Mouse (Mus musculus) T-helper 2 cell (primary cell): ENCODE data around the gene Atf3.

Experiments
- in situ Hi-C: fragments of 300-600 bp; cut with MboI, MseI; formaldehyde crosslinking; loops from one replicate; pipeline ENCODE4 v1.15.1; 2025; ENCODE audit warnings: high pct_unique_total_duplicates

Atf3 gene

DNA sequence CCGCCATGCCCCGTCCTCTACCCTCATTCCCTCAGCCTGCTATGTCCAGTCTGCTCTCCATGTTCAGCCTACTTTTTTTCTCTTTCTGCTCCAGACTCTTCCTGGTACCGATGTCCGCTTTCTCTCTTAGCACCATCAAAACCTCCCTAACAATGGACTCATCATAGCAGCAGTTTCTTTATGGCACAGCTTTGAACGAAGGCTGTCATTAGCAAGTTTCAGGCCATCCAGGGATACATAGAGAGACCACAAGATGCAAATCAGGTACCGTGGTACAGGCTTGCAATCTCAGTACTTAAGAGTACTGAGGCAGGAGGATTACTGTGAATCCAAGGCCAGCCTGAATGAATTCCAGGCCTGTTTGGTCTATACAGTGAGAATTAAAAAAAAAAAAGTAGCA, 25.1 kb downstream of the Atf3 start:
- in situ Hi-C loops = no loop called here

DNA sequence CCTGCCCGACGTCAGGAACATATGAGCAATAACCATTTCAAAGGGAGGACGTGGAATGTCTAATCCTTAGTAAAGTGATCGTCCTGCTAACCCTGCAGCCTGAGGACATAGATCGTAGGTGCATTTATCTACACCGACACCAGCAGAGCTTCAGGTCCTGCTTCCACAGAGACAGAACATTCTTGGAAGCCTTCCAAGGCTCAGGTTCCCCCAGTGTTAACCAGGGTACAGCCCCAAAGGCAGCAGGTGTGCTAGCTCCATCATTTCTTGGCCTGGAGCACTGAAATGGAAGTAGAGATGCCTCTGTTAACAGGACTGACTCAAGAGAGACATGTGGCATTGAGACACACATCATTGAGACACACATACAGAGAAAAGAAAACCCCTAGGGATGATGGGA, 25.6 kb downstream of the Atf3 start:
- in situ Hi-C loops = no loop called here

DNA sequence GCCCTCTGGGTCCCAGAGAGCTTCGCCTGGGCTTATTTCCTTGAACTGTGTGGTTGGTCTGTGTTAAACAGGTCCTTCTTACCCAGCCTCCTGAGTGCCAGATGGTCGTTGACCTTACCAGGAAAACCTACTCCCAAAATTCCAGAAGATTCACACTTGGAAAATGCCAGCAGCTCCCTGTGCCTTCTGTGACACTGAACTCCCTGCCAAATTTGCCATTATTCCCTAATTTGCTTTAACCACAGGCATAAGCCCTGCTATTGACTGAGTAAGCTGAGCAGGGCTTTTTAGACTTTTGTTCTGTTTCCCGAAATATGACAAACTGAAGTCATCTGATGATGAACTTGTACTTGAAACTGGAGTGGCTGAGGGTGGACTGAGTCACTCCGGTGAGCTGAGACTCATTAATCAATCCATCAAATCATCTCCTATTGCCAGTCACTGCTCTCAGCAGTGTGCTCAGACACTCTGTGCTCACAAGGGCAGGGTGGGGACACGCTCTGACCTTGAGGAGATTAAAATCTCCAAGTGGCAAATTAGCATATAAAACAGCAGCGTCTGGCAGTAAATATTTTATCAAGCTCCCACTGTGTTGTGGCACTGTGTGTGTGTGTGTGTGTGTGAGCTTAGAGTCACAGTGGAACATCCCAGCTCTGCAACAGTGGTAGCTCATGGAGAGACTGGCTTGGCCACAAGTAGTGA, 28.0 kb downstream of the Atf3 start:
- in situ Hi-C loops = loop anchor here (10.0 kb wide), 1 partner anchor 1555 kb away; no protein-coding TSS in a partner anchor

DNA sequence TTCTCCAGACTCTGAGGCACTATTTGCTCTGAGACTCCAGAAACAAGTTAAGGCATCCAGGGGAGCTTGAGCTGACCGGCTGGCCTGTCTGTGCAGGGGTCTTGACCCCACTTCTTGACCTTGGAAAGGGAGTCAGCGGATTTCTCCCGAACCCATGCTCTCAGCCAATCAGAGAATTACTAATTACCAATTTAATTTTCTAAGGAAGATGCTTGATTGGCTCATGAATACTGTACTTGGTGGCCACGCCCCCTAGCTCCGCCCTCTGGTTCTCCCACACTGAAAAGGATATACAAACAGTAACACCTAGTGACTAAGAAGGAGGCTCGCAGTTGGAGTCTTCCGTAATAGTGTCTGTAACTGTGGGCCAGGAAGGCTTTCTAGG, 31.5 kb downstream of the Atf3 start:
- in situ Hi-C loops = loop anchor here (10.0 kb wide), 1 partner anchor 1558 kb away; no protein-coding TSS in a partner anchor

DNA sequence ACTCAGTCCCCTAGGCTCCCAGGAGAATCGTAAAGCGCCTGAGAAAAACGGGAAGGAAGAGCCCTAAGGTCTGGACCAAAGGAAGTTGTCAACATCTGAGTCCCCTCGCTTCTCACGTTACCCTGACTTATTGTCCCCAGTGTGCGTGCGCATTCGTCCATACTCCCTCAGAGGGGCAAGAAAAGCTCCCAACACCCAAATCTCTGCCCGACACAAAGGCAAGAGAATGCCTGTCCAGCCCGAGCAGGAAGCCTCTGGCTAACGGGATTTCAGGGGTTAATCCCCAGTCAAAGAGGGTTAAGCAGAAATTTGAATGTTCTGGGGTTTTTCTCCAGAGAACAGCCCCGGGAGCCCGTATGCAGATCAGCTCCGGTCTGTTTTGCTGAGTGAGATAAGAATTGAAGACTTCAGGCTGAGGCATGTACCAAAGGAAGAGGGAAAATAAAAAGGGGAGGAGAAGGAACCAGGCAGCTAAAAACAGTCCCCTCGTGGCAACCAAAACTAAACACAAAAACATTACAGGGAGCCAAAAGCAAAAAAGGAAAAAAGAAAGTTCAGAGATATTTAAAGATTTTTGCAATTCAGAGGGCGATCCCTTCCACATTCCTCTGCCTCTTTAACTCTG, 32.0 kb downstream of the Atf3 start:
- in situ Hi-C loops = loop anchor here (10.0 kb wide), 1 partner anchor 1559 kb away; no protein-coding TSS in a partner anchor

DNA sequence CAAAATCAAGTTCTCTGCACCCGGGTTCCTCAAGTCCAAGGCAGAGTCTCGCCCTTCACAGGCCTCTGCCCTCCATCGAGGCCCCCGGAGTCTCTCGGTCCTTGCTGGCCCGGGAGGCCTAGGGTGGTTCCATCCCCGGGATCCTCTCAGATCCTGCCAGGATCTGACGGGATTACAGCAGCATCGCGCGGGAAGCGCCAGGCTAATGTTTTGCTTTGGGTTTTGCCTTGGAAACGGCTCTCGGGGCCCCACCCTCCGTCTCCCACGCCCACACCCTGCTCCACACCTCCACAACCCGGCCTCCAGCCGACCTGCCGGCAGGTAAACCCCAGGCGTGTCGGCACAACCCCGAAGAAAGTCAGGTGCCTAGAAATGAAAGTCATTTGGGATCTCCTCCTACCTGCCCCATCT, 33.0 kb downstream of the Atf3 start:
- in situ Hi-C loops = loop anchor here (10.0 kb wide), 1 partner anchor 1560 kb away; no protein-coding TSS in a partner anchor

DNA sequence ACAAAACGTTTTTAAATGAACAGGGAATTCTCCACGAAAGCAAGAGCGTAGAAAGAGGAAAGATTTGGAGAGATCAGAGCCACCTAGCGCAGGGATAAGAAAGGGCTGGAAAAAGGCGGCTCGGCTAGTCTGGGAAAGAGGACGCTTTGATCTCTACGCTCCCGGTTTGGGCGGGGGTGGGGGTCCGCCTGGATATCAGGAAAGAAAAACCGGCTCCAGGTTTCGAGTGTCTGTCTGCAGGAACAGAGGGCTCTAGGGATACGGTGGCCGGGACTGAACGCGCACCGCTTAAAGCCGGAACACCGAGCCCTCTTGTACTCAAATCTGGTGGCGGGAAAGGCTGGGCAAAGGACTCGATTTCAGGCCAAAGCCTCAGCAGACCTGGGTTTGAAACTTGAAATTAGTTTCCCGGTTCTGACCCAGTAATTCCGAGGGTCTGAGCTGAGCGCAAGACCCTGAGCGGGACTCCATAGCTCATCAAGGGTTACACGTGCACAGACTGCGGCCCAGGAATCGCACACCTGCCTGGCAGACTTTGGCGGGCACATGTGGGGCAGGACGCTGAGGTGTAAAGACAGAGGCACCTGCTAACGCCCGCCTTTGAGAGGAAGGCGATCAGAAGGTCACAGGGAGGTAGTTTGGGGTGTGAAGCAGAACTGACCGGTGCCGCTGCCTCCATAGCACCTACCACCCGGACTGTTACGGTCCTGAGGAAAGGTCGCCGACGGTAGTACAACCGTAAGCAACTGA, 33.6 kb downstream of the Atf3 start:
- in situ Hi-C loops = loop anchor here (10.0 kb wide), 1 partner anchor 1561 kb away; no protein-coding TSS in a partner anchor

DNA sequence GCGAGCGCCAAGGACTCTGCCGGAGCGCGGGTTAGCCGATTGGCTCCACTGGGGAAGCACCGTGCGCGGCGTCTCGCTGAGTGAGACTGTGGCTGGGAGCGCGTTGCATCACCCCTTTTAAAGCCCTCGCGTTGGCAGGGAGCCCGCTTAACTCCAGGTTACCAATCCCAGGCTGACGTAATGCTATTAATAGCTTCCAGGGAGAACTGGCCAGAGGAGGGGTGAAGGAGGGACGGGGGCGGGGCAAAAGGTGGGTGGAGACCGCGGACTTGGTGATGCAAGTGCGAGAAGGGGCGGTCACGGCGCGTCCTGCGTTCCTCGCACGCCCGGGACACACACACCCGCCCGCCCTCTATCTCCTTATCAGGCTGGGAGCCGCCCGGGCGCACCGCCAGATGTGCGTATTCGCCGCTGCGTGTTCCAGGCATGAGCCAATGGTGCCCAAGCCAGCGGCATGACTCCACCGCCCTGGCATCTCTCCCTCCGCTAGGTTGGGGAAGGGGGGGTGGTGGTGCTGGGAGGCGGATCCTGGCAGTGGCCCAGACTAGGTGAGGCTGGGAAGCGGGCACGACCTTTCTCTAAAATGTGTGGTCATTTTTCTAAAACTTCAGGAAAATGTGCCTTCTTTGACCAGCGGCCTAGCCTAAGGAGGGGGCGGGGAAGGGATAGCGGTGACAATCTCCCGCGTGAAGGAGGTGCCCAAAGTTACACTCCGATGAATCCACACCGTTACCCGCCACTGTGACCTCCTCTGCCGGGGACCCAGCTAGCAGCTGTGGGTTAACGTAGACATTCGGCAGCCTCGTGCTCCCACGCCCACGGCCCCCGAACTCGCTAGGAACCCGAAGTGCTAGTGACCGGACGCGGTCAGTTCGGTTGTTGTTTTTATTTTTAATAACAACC, 34.4 kb downstream of the Atf3 start:
- in situ Hi-C loops = loop anchor here (10.0 kb wide), 1 partner anchor 1561 kb away; no protein-coding TSS in a partner anchor

DNA sequence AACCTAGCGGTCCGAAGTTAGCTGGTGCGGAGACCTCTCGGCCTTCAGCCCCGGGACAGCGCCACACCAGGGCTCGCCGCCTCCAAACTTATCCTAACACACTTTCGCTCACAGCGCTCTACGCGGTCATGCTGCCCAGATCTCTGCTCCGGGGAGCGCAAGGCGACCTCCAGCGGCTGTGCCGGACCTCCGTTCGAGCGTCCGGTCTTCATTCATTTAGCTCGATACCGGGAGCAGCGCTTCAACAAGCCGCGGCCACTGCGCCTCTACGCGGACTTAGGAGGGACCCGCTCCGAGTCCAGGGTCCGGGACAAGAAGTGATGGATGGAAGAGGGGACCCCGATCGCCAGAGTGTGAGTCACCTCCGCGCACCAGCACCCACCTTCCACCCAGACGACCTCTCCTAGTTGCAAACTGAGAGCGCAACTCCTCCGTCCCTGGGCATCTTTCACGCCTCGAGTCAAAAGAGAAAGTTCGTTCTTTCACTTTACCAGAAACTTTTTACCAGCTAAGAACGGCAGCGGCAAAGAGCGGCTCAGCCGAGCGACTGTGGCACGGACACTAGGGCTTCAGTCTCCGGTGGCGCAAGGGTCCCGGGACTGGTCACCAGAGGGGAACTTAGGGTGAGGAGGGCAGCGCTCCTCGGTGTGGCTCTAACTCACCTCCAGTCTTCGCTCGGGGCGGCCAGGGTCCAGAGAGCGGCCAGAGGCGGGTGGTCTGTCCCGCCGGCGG, 35.2 kb downstream of the Atf3 start:
- in situ Hi-C loops = loop anchor here (10.0 kb wide), 1 partner anchor 1562 kb away; no protein-coding TSS in a partner anchor

DNA sequence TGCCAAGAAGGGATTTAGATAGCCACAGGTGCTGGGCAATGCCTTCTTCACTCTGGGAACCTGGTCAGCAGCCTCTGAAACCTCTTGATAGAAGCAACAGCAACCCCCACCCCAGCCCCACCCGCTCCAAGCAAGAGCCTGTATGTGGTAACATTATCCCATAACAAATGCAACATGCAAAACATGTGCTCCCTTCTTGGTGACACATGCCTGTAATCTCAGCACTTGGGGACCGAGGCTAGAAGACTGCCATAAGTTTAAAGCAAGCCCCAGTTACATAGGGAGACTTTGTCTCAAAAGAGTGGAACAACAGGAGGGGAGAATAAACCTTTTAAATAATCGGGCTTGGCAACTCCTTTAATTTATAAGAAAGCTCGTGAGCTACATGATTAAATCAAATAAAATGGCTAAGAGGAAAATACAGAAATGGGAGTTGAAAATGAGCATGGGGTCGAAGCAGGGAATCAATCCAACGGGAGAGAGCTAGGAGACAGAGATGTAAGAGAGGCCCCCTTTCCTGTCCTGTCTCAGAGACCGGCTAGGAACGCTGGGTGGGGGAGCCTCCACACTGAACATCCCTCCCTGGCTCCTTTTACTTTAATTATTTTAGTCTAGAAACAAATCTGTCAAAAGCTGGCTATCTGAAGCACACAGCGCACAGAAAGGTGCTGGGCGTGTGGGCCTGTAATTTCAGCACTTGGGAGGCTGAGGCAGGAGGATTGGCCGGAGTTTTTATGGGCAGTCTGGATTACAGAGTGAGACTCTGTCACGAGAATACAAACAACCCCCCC, 36.2 kb downstream of the Atf3 start:
- in situ Hi-C loops = loop anchor here (10.0 kb wide), 1 partner anchor 1563 kb away; no protein-coding TSS in a partner anchor

DNA sequence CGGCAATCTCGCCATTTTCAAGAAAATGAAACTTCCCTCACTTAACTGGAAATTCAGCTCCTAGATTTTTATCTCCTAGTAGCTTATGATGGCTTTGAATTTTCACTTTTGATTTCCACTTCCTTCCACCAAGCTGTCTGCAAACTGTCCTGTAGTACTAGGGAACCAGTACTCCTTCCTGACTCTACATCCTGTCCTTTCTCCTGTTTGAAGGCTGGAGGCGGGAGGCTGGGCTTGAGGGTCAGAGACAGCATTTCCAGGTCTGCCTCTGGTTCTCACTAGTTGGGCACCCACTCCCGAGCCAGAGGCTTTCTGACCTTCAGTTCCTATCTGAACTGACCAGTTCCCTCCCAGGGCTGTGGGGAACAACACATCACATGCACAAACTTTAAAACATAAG, 37.4 kb downstream of the Atf3 start:
- in situ Hi-C loops = loop anchor here (10.0 kb wide), 1 partner anchor 1564 kb away; no protein-coding TSS in a partner anchor

DNA sequence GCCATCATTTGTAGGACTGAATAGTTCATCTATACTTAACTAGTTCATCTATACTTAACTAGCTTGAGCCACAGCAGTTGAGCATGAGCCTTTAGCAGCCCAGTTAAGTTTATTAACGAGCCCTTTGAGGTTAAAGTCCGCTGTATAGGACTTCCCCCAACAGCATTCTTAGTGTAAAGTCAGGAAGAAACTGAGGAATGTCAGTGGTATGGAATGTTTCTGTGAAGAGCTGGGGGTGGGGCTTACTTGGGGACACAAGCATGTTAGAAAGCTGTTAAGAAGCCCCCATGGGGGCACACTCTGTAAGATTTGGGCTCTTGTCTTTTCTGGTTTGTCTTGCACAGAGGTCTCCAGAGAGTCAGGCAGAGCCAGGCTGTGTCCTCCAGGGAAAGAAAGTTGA, 38.0 kb downstream of the Atf3 start:
- in situ Hi-C loops = loop anchor here (10.0 kb wide), 1 partner anchor 1565 kb away; no protein-coding TSS in a partner anchor

DNA sequence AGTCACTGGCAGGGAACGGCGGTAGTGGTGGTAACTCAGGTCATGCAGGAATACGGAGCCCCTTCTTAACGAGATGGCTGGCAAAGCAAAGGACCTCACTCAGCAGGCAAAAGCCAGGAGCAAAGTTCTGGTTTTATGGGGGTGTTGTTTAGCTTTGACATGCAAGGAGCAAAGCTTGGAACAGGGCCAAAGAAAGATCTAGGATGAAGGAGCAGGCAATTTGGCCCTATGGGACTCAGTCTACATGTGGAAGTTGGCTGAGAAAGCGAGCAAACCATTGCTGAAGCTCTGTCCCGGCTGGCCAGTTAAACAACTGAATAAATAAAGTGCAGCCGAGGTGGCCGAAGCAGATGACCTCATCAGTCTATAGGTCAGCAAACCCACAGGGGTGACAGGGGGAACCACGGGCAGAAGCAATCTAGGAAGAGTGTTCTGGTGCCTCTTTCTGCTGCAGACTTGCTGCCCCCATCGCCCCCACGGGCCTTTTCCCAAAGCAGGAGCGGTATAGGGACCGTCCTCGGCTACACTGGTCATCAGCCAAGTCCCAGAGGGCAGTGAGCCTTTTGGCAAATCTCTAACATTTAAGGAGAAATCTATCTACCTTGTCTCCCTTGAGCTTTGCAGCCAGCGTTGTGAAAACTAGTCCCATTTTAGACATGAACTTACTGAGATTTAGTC, 39.2 kb downstream of the Atf3 start:
- in situ Hi-C loops = no loop called here

DNA sequence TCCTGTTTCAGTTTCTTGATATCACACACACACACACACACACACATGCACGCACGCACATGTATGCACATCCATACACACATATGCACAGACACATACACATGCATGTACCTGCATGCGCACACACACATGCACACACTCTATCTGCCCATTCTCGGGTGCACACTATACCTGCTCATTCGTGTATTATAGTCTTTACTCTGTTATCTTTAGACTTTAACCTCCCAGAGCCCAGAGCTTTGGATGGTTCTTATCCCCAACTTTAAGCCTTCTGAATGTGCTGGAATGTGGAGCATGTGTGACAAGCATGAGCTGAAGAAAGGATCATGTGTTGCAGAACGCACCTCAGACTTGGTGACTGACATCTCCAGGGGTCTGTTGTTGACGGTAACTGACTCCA, 41.0 kb downstream of the Atf3 start:
- in situ Hi-C loops = no loop called here

DNA sequence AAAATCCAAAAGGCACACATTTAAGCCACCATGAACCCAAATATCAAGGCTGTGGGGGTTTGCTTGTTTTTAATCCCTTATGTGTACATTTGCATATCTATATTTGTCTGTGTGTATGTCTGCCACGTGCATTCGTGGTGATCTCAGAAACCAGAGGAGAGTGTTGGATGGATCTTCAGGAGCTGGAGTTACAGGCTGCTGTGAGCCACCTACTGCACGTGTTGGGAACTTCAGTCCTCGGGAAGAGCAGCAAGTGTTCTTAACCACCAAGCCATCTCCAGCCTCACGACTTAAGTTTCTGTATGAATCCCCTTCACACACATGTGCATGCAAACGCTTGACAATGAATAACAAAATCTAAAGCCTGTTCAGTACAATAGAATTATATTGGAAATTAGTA, 45.4 kb downstream of the Atf3 start:
- in situ Hi-C loops = no loop called here

DNA sequence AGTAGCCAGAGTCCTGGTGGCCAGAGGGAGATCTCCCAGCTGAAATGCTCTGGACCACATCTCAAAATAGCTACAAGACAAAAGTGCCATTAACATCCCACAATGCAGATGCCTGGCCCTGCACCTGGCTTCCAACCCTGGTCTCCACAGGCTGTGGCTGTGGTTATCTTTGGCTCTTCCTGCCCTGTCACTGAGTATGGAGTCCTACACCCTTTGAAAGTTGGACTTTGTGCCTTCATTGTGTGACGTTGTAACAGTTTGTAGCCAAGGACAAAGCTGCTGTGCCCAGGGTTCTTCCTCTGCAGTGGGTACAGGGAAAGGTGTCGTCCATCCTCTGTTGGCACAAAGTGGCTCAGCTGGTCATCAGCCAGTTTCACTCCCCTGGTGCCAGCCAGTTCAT, 47.4 kb downstream of the Atf3 start:
- in situ Hi-C loops = no loop called here

DNA sequence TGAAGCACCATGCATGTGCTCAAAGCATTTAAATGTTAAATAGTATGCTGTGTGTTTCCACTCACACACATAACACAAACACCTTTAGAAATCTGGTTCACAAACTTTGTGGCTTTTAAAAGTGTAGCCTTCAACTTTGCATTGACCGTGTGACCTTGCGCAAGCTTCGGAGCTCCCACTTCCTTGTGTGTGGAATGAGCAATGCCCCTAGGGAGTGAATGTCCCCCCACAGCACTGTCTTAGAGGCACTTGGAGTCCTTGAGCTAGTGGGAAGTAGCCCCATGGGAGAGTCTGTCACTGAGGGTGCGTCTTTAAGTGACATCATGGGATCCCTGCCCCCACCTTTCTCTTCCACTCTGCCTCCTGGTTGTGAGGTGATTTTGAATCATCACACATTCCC, 51.6 kb downstream of the Atf3 start:
- in situ Hi-C loops = loop anchor here (10.0 kb wide), 1 partner anchor 119 kb away; no protein-coding TSS in a partner anchor

DNA sequence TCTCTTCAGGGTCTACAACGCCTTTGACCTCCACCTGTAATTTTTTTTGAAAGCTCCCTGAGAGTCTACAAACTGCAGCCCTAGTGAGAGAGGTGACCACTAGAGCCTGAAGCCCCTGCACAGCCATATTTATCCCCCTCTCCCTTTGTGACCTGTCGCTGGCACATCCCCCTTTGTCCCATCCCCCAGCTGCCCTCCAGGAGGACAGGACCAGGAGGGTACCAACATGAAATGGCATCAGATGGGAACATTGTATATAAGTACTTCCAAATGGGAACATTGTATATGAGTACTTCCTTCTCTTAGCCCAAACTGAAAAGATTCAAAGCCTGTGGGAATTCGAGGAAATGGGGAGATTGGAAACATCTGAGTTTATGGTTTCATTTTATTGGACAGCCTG, 53.1 kb downstream of the Atf3 start, which contains the start of gene Fam71a:
TSS of gene Fam71a (minus strand) at position 101 of the 400 bp plus-strand sequence.
- in situ Hi-C loops = loop anchor here (10.0 kb wide), 1 partner anchor 120 kb away; no protein-coding TSS in a partner anchor

DNA sequence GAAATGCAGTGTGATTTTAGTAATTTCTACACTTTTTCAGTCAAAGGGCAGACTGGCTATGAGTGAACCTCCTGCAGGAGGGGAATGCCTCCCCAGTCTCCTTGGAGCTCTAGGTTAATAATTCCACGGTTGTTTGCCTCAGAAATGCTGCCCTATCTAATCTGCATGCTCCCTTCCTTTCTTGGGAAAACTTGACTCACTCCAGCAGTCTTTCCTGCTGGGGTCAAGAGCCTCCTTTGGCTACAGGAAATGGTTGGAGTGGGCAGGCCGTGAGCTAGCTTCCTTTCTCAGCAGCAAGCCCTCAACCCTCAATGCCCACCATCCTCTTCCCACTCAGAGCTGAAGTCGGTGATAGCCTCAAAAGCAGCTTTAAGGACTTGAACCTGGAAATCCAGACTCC, 63.5 kb downstream of the Atf3 start:
- in situ Hi-C loops = no loop called here
